Mouse (Mus musculus) kidney, adult 2 months (tissue): ENCODE measurements around the gene Nkg7.

Source experiments
- CTCF ChIP-seq: fragments of 200-500 bp; conservative IDR thresholded peaks from 2 replicates; pipeline ENCODE4 v1.5.1; 2011; ENCODE audit warnings: low read depth, mild to moderate bottlenecking, control low read depth, low read length, moderate library complexity, mixed read lengths; ENCODE audit not compliant: insufficient read depth, insufficient read length
- POLR2A ChIP-seq: fragments of 200-500 bp; IDR thresholded peaks from one replicate; pipeline ENCODE4 v1.6.1; 2011; ENCODE audit warnings: low read depth, low read length, control low read depth

DNA sequence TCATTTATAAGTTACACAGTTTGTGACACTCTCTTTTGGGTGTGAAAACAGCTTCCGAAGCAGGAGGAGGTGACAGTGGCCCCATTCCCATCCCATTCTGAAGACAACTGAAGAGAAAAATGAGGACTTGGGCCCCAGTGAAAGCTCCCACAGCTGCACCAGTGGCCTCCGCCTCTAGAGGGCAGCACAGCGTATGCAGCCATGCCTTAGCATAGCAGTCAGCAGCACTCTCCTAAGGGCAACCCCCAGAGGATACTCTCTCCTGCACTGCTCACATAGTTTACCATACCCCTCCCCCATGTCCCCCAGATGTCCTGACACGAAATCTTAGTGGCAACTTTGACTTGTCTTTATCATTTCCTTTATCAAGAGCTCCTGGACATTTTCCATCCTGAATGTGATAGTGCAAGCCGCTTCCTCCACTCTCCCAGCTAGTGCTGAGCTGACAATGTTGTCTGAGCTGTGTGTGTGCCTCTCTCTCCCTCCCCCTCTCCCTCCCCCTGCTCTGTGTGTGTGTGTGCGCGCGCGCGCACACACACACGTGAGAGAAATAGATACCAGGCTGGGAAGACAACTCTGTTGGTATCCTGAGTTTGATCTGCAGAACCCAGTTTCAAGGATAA lies 13.8 kb upstream of the Nkg7 start:
- TF ChIP-seq CTCF (peak; percentile 99; the same call in 1 of the 2 replicates), POLR2A (no peak)
